Mouse (Mus musculus): Measurements from ENCODE around the gene Cenpq. TPM values are rescaled to one million over a fixed set of nuclear protein-coding genes. Genes with fewer than 3 reads are reported as not detected.

The Cenpq gene
- polyA plus RNA-seq, 1 experiment from 2014 or later = 33.3 TPM

DNA sequence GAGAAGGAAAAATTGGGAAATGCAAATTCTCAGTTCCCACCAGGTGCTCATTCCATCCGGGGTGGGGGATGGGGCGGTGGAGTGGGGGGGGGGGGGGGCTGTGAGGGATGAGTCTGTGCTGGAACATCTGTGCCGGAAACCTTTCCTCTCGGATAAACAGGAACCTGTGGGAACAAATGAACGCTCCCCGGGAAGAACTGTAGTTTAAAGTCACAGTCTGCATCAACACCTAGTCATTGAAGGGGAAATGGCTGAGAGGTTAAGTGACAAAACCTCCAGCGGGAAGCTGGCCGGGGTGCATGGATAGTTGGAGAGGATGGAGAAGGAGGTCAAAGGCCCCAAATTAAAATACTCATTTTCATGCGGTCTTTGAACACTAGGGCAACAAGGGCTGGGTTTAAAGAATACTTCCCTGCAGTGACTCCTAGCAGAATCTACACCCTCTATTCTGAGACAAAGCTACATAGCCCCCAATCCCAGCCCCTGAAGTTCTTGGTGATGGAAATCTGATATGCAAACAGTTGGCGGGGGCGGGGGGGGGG is 30.7 kb downstream of the Cenpq start:
- Histone ChIP-seq H3K27me3 (ENCODE audit: insufficient read depth, low read length) (no peaks in the 10 kb centered on the region), H3K4me1 (ENCODE audit: insufficient read depth) (no peaks in the 10 kb centered on the region), H3K27ac (ENCODE audit: low read depth) (no peak overlapping the region), H3K9ac (no peak overlapping the region), H3K4me2 (peak overlapping the region; percentile 46), H3K9me3 (ENCODE audit: low read depth, low read length) (no peaks in the 10 kb centered on the region), H3K36me3 (ENCODE audit: insufficient read depth) (no peaks in the 10 kb centered on the region), H3K4me3 (ENCODE audit: low read depth, low read length) (no peak overlapping the region)
- ATAC-seq (ENCODE audit: insufficient read depth) (no peak), DNase-seq (peak; percentile 13)
- 7% methylated on average over 11 of the region's 11 CpGs for WGBS
- no peak for TF ChIP-seq CTCF (IDR thresholded peaks at IDR 0.05; ENCODE audit: low read depth)

DNA sequence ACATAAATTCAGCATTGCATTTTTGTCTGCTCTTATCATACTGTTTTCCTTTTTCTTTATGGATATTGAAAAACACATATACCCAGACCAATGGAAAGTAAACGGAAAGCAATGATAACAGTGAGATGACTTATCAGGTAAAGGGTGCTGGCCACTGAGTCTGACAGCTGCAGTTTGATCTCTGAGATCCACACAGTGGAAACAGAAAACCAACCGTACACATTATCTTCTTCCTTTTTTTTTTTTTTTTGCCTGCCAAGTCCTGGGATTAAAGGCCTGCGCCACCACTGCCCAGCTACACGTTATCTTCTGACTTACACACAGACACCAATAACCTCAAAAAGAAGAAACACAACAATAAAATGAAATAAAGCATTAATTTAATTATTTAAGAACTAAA is 31.5 kb downstream of the Cenpq start:
- Histone ChIP-seq H3K9me3 (ENCODE audit: low read depth, low read length) (no peaks in the 10 kb centered on the region), H3K27me3 (ENCODE audit: insufficient read depth, low read length) (no peaks in the 10 kb centered on the region), H3K36me3 (ENCODE audit: insufficient read depth) (no peaks in the 10 kb centered on the region), H3K9ac (no peak overlapping the region), H3K4me2 (no peak overlapping the region), H3K4me1 (ENCODE audit: insufficient read depth) (no peaks in the 10 kb centered on the region), H3K4me3 (ENCODE audit: low read depth, low read length) (no peak overlapping the region), H3K27ac (ENCODE audit: low read depth) (no peak overlapping the region)
- no peak for TF ChIP-seq CTCF (IDR thresholded peaks at IDR 0.05; ENCODE audit: low read depth)
- DNase-seq (no peak), ATAC-seq (ENCODE audit: insufficient read depth) (no peak)
- 50% methylated on average over 4 of the region's 4 CpGs for WGBS

DNA sequence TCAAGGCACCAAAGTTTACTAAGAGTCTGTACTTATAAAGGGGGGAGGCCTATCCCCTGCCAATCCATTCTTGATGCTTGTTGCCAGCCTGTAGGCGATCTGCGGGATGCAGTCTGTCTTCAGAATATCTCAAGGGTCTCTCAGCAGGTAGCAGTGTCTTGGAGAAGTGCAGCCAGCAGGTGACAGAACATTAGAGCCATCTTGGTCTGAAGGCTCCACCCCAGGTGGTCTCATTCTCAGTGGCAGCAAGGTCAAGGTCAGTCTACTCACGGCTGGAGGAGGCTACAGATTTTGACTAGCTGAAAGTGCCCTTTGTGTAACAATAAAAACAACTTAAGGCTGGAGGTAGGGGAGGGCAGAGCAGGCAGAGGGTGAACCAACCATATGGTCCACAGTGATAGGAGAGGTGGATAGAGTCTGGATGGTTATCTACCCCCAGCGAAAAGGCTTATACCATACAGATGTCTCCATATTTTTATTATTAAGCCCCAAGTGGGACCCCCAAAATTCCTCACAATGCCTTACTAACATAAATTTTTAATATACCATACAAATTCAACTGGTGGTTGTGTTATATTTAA is 35.0 kb downstream of the Cenpq start:
- WGBS = 48% methylated on average over 4 of the region's 4 CpGs
- no peaks in the 10 kb centered on the region for H3K27me3 ChIP-seq (ENCODE audit: insufficient read depth, low read length)
- H3K4me1 ChIP-seq (ENCODE audit: insufficient read depth) = no peaks in the 10 kb centered on the region
- no peaks in the 10 kb centered on the region for H3K36me3 ChIP-seq (ENCODE audit: insufficient read depth)
- no peak overlapping the region for H3K9ac ChIP-seq
- H3K4me2 ChIP-seq = no peak overlapping the region
- ATAC-seq (ENCODE audit: insufficient read depth) (no peak), DNase-seq (no peak)
- H3K9me3 ChIP-seq (ENCODE audit: low read depth, low read length) = no peaks in the 10 kb centered on the region
- no peak overlapping the region for H3K4me3 ChIP-seq (ENCODE audit: low read depth, low read length)
- no peak overlapping the region for H3K27ac ChIP-seq (ENCODE audit: low read depth)
- no peak for TF ChIP-seq CTCF (IDR thresholded peaks at IDR 0.05; ENCODE audit: low read depth)

DNA sequence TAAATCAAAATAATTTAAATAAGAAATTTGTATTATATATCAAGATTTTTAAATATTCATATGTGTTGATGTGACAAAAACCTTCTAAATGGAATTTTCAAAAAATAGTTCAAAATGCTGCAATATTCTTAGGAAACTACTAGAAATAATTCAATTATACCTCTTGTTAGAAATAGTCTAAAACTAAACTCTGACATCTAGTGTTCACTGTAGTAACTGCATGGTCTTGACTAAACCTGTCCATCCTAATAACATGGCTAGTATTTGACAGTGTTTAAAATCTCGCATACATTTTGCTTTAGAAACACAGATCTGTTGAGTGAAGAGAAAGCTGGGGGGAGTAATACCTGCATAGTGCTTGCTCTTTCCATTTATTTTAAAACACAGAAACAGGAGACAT is 38.0 kb downstream of the Cenpq start:
- Histone ChIP-seq H3K27ac (ENCODE audit: low read depth) (no peak overlapping the region), H3K9me3 (ENCODE audit: low read depth, low read length) (no peaks in the 10 kb centered on the region), H3K4me2 (no peak overlapping the region), H3K4me1 (ENCODE audit: insufficient read depth) (no peaks in the 10 kb centered on the region), H3K9ac (no peak overlapping the region), H3K36me3 (ENCODE audit: insufficient read depth) (no peaks in the 10 kb centered on the region), H3K27me3 (ENCODE audit: insufficient read depth, low read length) (no peaks in the 10 kb centered on the region), H3K4me3 (ENCODE audit: low read depth, low read length) (no peak overlapping the region)
- ATAC-seq (ENCODE audit: insufficient read depth) (no peak), DNase-seq (peak; percentile 81)
- TF ChIP-seq CTCF (IDR thresholded peaks at IDR 0.05; ENCODE audit: low read depth) = peak; percentile 63
- WGBS = 60% methylated on average over 1 of the region's 1 CpGs

DNA sequence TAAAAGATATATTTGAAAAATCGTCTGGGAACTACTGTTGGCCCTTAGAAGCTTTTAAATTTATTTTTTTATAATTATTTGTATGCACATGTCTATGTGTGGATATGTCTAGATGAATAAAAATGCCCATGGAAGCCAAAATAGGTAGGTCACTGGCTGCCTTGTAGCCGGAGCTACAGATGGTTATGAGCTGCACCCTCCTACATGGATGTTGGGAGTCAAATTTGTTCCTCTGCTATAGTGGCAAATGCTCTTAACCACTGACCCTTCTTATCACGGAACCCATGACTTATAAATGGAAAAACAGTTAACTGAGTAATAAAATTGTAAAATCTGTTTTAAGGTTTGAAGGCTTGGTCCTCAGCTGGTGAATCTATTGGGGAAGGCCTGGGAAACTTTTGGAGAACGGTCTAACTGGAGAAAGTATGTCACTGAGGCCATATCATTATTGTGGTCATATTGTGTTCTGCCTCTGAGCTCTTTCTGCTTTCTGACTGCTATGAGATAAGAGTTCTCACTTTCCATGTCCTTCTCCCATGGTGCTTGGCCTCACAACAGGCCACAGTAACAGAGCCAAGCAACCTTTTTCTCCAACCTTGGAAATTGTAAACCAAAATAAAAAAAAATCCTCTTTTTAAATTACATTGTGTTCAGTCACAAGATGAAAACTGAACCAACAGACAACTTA is 46.9 kb downstream of the Cenpq start:
- no peak overlapping the region for H3K9ac ChIP-seq
- no peak overlapping the region for H3K27ac ChIP-seq (ENCODE audit: low read depth)
- no peaks in the 10 kb centered on the region for H3K4me1 ChIP-seq (ENCODE audit: insufficient read depth)
- H3K9me3 ChIP-seq (ENCODE audit: low read depth, low read length) = no peaks in the 10 kb centered on the region
- H3K27me3 ChIP-seq (ENCODE audit: insufficient read depth, low read length) = no peaks in the 10 kb centered on the region
- no peak for TF ChIP-seq CTCF (IDR thresholded peaks at IDR 0.05; ENCODE audit: low read depth)
- H3K36me3 ChIP-seq (ENCODE audit: insufficient read depth) = no peaks in the 10 kb centered on the region
- WGBS = 80% methylated on average over 4 of the region's 4 CpGs
- DNase-seq (no peak), ATAC-seq (ENCODE audit: insufficient read depth) (no peak)
- H3K4me3 ChIP-seq (ENCODE audit: low read depth, low read length) = no peak overlapping the region
- H3K4me2 ChIP-seq = no peak overlapping the region

DNA sequence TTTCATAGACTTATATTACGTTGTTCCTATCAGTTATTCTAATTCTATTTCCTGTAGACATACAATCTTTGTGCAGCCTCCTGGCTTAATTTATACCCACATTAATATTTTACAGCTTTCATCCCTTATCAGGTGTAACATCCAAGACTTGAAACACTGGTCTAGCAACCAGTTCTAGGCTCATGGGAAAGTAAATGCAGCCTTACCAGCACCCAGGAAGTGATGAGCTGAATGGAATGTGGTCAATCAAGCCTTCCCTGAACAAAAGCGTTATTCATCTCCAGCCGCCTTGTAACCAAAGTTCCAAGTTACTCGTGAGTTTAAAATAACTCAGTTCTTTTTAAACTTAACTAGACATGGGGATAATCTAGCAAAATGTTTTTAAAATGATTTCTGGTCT is 49.7 kb downstream of the Cenpq start:
- Histone ChIP-seq H3K9me3 (ENCODE audit: low read depth, low read length) (no peaks in the 10 kb centered on the region), H3K36me3 (ENCODE audit: insufficient read depth) (no peaks in the 10 kb centered on the region), H3K27ac (ENCODE audit: low read depth) (no peak overlapping the region), H3K4me2 (no peak overlapping the region), H3K4me3 (ENCODE audit: low read depth, low read length) (no peak overlapping the region), H3K27me3 (ENCODE audit: insufficient read depth, low read length) (no peaks in the 10 kb centered on the region), H3K9ac (no peak overlapping the region), H3K4me1 (ENCODE audit: insufficient read depth) (no peaks in the 10 kb centered on the region)
- no peak for ATAC-seq (ENCODE audit: insufficient read depth)
- 66% methylated on average over 4 of the region's 4 CpGs for WGBS
- no peak for DNase-seq
- TF ChIP-seq CTCF (IDR thresholded peaks at IDR 0.05; ENCODE audit: low read depth) = no peak

DNA sequence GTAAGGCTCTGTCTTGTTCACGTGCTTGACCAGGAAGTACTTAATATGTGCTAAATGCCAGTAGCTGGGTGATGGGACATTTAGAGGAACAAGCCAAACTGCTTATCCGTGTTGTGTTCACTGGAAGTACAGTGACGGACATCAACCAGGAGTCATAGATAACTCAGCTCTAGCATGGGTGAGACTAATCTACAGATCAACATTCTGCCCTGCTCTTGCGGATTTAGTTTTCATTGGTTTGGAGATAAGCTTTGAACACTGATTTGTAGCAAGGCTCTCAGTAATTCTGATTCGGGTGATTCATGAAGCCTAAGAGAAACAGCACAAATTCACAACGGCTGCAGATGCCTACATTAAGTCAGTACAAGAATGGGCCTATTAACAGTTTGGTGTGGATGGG is 52.7 kb downstream of the Cenpq start:
- Histone ChIP-seq H3K4me3 (ENCODE audit: low read depth, low read length) (no peak overlapping the region), H3K9ac (no peak overlapping the region), H3K27me3 (ENCODE audit: insufficient read depth, low read length) (no peaks in the 10 kb centered on the region), H3K4me1 (ENCODE audit: insufficient read depth) (0 out of 2 replicates have a peak, but pooled peaks cover 4% of the 10 kb centered on the region), H3K27ac (ENCODE audit: low read depth) (no peak overlapping the region), H3K9me3 (ENCODE audit: low read depth, low read length) (no peaks in the 10 kb centered on the region), H3K4me2 (no peak overlapping the region), H3K36me3 (ENCODE audit: insufficient read depth) (no peaks in the 10 kb centered on the region)
- no peak for TF ChIP-seq CTCF (IDR thresholded peaks at IDR 0.05; ENCODE audit: low read depth)
- ATAC-seq (ENCODE audit: insufficient read depth) (no peak), DNase-seq (no peak)
- WGBS = 83% methylated on average over 6 of the region's 6 CpGs
